Mouse (Mus musculus): Measurements from ENCODE around the gene Golt1b.

DNA sequence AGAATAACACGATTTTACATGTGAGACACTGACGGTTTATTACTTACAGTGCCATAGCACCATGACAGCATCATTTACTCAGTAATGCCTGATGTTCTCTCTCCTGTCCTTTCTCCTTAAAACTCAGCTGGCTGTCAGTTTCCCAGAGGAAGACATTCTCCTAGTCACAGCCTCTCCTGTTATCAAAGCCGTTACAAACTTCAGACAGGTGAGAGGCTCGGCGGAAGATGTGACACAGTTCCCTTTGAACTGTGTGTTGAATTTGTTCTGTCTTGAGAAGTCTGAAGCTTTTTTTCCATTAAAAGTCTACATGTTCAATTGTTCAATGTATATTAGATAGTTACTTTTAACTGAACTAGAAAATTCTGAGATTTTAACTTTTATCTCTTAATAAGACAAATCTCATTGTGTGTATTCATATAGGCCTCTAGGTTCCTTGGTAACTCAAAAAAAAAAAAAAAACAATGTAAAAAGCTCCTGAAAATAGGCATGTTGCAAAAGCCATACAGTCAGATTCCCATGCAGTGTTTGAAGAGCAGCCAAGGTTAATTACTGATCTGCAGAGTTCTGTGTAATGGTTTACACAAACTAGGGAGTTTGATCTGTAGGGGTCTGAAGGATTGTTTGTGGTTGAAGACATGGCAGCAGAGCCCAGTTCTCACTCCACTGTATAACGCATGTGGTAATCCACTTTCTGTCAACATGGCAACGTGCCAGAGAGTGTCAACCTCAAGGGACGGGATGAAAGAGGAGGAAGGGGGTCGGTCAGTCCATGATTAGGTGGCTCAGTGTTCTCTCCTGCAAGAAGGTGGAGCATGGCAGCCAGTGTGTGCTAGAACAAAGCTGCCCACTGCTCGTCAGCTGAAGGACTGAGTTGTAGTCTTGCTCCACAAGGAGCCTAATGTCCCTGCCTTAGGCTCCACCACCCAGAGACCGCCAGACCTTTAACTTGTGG is 39.3 kb upstream of the Golt1b start:
- TF ChIP-seq CTCF (IDR thresholded peaks at IDR 0.05; ENCODE audit: low read depth) (no peak), EP300 (IDR thresholded peaks at IDR 0.05; ENCODE audit: low read depth) (no peak)
